Mouse (Mus musculus) hindbrain, embryonic 11.5 days (tissue): ENCODE data around the gene Mbd3. TPM values are rescaled to one million over a fixed set of nuclear protein-coding genes. Genes with fewer than 3 reads are reported as not detected.

Source experiments
- ATAC-seq: fragments of 200-750 bp; cut with Nextera tagmentation; 2 replicates; pipeline ENCODE4 v1.8.0; 2017; ENCODE audit warnings: mild to moderate bottlenecking, moderate TSS enrichment, moderate library complexity; ENCODE audit not compliant: low FRiP score
- DNase-seq: peaks from one replicate; pipeline ENCODE4 v3.0.0-alpha.2; 2015; ENCODE audit warnings: low spot score
- H3K27ac ChIP-seq: fragments of 300-500 bp; sonication (generic); 2 replicates; pipeline ENCODE4 v1.5.1; 2014; ENCODE audit warnings: mild to moderate bottlenecking, low read depth, low read length
- H3K27me3 ChIP-seq: fragments of 300-500 bp; sonication (generic); 2 replicates; pipeline ENCODE4 v1.6.1; 2014; ENCODE audit warnings: mild to moderate bottlenecking, low read length, moderate library complexity, mixed read lengths; ENCODE audit not compliant: control insufficient read depth, insufficient read depth
- H3K36me3 ChIP-seq: fragments of 300-500 bp; sonication (generic); 2 replicates; pipeline ENCODE4 v1.6.1; 2014; ENCODE audit warnings: mild to moderate bottlenecking, low read length, moderate library complexity, mixed read lengths; ENCODE audit not compliant: control insufficient read depth, insufficient read depth
- H3K4me1 ChIP-seq: fragments of 300-500 bp; sonication (generic); replicated peaks from 2 replicates; pipeline ENCODE4 v1.6.1; 2014; ENCODE audit warnings: low read length, mixed read lengths; ENCODE audit not compliant: control insufficient read depth, insufficient read depth
- H3K4me2 ChIP-seq: fragments of 300-500 bp; sonication (generic); replicated peaks from 2 replicates; pipeline ENCODE4 v1.6.1; 2014; ENCODE audit warnings: mild to moderate bottlenecking, low read depth, low read length
- H3K4me3 ChIP-seq: fragments of 300-500 bp; sonication (generic); 2 replicates; pipeline ENCODE4 v1.5.1; 2014; ENCODE audit warnings: low read depth, low read length
- H3K9ac ChIP-seq: fragments of 300-500 bp; sonication (generic); 2 replicates; pipeline ENCODE4 v1.6.1; 2014; ENCODE audit warnings: low read depth, low read length
- H3K9me3 ChIP-seq: fragments of 300-500 bp; sonication (generic); 2 replicates; pipeline ENCODE4 v1.6.1; 2016; ENCODE audit warnings: low read length; ENCODE audit not compliant: control insufficient read depth
- WGBS: fragments of 180-500 bp; shearing (Covaris S2); extraction: QIAGEN DNeasy Blood & Tissue Kit; methylation state at CpG from one replicate; pipeline ENCODE4 v1.1.7; 2014; 5-methylcytosine and 5-hydroxymethylcytosine counted together
- polyA plus RNA-seq: library from polyadenylated mRNA; unstranded; fragments of >200 nt; fragmentation: Nextera tagmentation; extraction: Ambion mirVana; gene quantifications from 2 replicates; pipeline ENCODE4 v1.2.1, GENCODE M21; 2014

The Mbd3 gene
- polyA plus RNA-seq, 1 experiment from 2014 or later, result 240 TPM

- ATAC-seq (no peak), DNase-seq (no peak)
- H3K27ac ChIP-seq, result peak overlapping the region; percentile 84; the same call in 1 of the 2 replicates
- 0 out of 2 replicates have a peak, but pooled peaks cover 2% of the 10 kb centered on the region for H3K4me1 ChIP-seq
- peak overlapping the region; percentile 74 for H3K4me2 ChIP-seq
- WGBS, result 21% methylated on average over 16 of the region's 16 CpGs
- H3K9me3 ChIP-seq, result no peaks in the 10 kb centered on the region
- H3K36me3 ChIP-seq, result peaks cover 22% of the 10 kb centered on the region
- H3K9ac ChIP-seq, result peak overlapping the region; percentile 99
- H3K27me3 ChIP-seq, result 0 out of 2 replicates have a peak, but pooled peaks cover 2% of the 10 kb centered on the region
- H3K4me3 ChIP-seq, result peak overlapping the region; percentile 98
These were observed 32.4 kb upstream of the Mbd3 start for GRCm38 (mm10) chr10:80431570-80432386.

DNA sequence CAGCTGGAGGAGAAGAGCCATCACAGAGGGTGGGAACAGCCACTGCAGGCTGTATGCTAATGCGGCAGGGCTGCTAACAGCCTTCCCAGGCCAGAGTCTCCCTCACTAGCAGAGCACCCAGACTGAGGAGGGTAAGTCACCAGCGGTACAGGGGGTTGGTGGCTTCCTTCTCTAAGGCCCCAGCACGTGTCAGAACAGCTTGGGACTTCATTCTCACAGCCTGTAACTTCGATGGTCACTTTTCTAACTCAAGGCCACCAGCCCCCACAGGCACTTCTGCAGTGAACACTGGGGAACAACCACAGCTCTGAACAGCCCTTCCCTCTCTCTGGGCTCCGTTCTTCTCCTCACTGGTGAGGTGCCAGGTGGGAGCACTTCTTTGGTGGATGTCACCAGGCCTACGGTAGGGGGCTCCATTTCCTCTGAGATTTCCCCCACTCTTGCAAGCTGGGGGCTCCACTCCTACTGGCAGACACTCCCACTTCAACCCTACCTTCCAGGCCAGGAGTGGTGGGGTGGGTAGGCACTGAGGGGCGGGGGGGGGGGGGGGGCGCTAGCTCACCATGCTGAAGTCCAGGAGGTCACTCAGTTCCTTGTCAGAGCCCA is 31.1 kb upstream of the Mbd3 start:
- H3K4me3 ChIP-seq, result no peak overlapping the region
- H3K27me3 ChIP-seq, result no peaks in the 10 kb centered on the region
- WGBS, result 77% methylated on average over 6 of the region's 8 CpGs
- H3K9ac ChIP-seq, result no peak overlapping the region; the same call in 1 of the 2 replicates
- 0 out of 2 replicates have a peak overlapping the region, but pooled peaks have one; percentile 3 for H3K4me2 ChIP-seq
- no peak overlapping the region for H3K27ac ChIP-seq
- H3K36me3 ChIP-seq, result peaks cover 35% of the 10 kb centered on the region
- H3K9me3 ChIP-seq, result no peaks in the 10 kb centered on the region
- ATAC-seq (no peak), DNase-seq (no peak)
- H3K4me1 ChIP-seq, result 0 out of 2 replicates have a peak, but pooled peaks cover 2% of the 10 kb centered on the region

GRCm38 (mm10) chr10:80429800-80430199 is 30.4 kb upstream of the Mbd3 start:
- H3K9me3 ChIP-seq, result no peaks in the 10 kb centered on the region
- DNase-seq (no peak), ATAC-seq (no peak)
- no peak overlapping the region for H3K27ac ChIP-seq
- H3K4me2 ChIP-seq, result no peak overlapping the region
- no peak overlapping the region for H3K9ac ChIP-seq
- H3K4me1 ChIP-seq, result 0 out of 2 replicates have a peak, but pooled peaks cover 2% of the 10 kb centered on the region
- H3K36me3 ChIP-seq, result peaks cover 42% of the 10 kb centered on the region
- H3K4me3 ChIP-seq, result no peak overlapping the region
- no peaks in the 10 kb centered on the region for H3K27me3 ChIP-seq
- WGBS, result 88% methylated on average over 8 of the region's 8 CpGs

DNA sequence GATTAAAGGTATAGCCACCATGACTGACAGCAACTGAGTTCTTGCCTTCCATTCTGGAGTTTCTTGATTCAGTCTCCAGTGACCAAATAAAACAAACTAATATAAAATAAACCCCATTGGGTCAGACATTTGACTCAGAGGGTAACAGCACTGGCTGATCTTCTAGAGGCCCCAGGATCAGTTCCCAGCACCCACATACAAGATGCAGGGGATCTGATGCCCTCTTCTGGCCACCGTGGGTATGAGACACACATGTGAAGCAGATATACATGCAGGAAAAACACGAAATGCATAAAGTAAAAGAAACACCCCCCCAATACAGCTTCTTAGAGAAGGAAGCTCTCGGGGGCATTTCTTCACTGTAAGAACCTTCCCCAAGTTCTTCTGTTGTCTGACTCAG is 25.7 kb upstream of the Mbd3 start:
- ATAC-seq (no peak), DNase-seq (no peak)
- Histone ChIP-seq H3K4me1 (no peaks in the 10 kb centered on the region), H3K27me3 (no peaks in the 10 kb centered on the region), H3K27ac (no peak overlapping the region), H3K36me3 (peaks cover 59% of the 10 kb centered on the region), H3K4me2 (no peak overlapping the region), H3K9ac (no peak overlapping the region), H3K9me3 (no peaks in the 10 kb centered on the region), H3K4me3 (no peak overlapping the region)
- 92% methylated on average over 3 of the region's 3 CpGs for WGBS

GRCm38 (mm10) chr10:80423562-80423961 is 24.2 kb upstream of the Mbd3 start:
- no peak overlapping the region for H3K4me2 ChIP-seq
- 60% methylated on average over 4 of the region's 4 CpGs for WGBS
- no peak overlapping the region for H3K9ac ChIP-seq
- no peaks in the 10 kb centered on the region for H3K4me1 ChIP-seq
- no peak overlapping the region for H3K27ac ChIP-seq
- H3K27me3 ChIP-seq, result no peaks in the 10 kb centered on the region
- ATAC-seq (no peak), DNase-seq (peak; percentile 47)
- H3K9me3 ChIP-seq, result no peaks in the 10 kb centered on the region
- peaks cover 62% of the 10 kb centered on the region for H3K36me3 ChIP-seq
- H3K4me3 ChIP-seq, result no peak overlapping the region

DNA sequence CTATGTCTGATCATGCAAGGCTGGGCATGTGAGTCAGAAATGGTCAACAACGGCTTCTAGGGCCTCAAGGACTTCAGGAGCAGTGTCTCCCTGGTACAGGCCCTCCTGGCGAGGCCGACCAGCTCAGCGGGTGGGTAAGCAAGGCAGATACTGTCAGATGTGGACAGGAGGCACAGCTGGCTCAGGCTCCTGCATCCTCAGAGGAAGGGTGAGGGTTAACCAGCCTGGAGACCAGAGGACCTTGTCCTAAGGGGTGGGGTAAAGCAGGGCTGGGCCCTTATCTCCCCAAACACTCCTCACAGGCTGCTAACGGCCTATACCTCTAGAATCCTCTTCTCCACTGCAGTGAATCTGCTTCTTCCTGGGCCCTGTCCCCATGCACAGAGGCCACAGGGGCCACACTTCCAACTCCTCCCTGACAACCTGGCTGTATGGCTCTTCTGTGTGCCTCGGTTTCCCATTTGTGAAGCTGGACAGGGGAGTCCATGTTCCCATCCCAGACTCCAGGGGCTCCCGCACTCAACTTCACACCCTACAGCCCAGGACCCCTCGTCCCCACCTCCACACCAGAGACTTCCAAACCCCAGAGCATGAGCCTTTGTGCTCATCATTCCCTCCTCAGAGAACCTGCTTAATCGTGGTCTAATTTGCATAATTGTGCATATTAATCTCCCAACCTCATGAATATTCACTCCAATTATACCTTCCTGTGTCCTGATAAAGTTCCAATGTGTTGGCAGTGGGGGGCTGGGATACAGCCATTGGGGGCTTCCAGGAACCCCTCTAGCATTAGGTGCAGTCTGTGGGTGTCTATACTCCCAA is 22.5 kb upstream of the Mbd3 start:
- ATAC-seq (no peak), DNase-seq (no peak)
- H3K4me2 ChIP-seq, result no peak overlapping the region
- H3K27ac ChIP-seq, result no peak overlapping the region
- H3K4me3 ChIP-seq, result no peak overlapping the region
- peaks cover 53% of the 10 kb centered on the region for H3K36me3 ChIP-seq
- WGBS, result 90% methylated on average over 9 of the region's 9 CpGs
- no peak overlapping the region for H3K9ac ChIP-seq
- no peaks in the 10 kb centered on the region for H3K27me3 ChIP-seq
- H3K9me3 ChIP-seq, result no peaks in the 10 kb centered on the region
- no peaks in the 10 kb centered on the region for H3K4me1 ChIP-seq

DNA sequence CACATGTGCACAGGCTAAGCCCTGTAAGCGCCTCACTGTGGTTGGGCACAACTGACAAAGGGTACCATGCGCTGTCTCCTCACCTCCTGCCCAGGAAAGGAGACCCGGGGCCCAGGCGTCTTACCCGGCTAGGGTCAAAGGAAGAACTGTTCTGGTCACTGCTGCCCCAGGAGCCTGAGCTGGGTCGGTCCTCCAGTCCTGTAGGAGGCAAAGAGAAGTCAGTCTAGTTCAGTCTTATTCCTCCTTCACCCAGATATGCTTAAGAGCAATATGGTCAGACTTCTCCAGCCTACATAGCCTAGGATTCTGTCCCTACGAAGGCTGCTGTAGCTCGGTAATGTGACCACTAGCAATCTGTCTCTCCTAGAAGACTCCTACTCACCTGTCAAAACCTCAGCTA is 21.9 kb upstream of the Mbd3 start:
- Histone ChIP-seq H3K4me2 (no peak overlapping the region), H3K9me3 (no peaks in the 10 kb centered on the region), H3K36me3 (peaks cover 50% of the 10 kb centered on the region), H3K9ac (no peak overlapping the region), H3K4me1 (no peaks in the 10 kb centered on the region), H3K27me3 (no peaks in the 10 kb centered on the region), H3K4me3 (no peak overlapping the region), H3K27ac (no peak overlapping the region)
- ATAC-seq, result no peak
- DNase-seq, result no peak
- 96% methylated on average over 8 of the region's 8 CpGs for WGBS

DNA sequence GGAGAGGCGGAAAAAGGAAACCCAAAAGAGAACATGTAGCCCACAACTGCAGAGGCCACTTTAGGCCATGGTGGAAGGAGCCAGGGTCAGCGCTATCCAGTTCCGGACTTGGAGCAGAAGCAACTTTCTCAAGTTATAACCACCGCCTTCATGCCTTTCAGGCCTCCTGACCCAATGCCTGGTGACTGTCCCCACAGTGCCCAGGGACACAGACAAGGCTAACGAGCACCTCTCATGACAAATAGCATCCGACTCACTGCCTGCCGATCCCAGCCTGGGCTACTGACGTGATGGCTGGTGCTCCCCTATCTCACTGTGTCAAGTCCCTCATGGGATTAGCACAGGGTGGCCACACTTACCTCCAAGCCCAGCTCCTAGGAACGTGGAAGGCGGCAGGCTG is 21.4 kb upstream of the Mbd3 start:
- Histone ChIP-seq H3K4me2 (no peak overlapping the region), H3K27me3 (no peaks in the 10 kb centered on the region), H3K27ac (no peak overlapping the region), H3K36me3 (peaks cover 50% of the 10 kb centered on the region), H3K4me3 (no peak overlapping the region), H3K4me1 (no peaks in the 10 kb centered on the region), H3K9ac (no peak overlapping the region), H3K9me3 (no peaks in the 10 kb centered on the region)
- ATAC-seq (no peak), DNase-seq (no peak)
- WGBS, result 95% methylated on average over 10 of the region's 10 CpGs
